Mouse (Mus musculus) liver, embryonic 15.5 days (tissue): ENCODE measurements around the gene Rnf181. TPM values are rescaled to one million over a fixed set of nuclear protein-coding genes. Genes with fewer than 3 reads are reported as not detected.

ENCODE experiments used
- ATAC-seq: fragments of 200-750 bp; cut with Nextera tagmentation; 2 replicates; pipeline ENCODE4 v1.8.0; 2017; ENCODE audit warnings: moderate number of reproducible peaks, mild to moderate bottlenecking, moderate library complexity; ENCODE audit not compliant: insufficient read depth
- H3K27ac ChIP-seq: fragments of 300-500 bp; sonication (generic); replicated peaks from 2 replicates; pipeline ENCODE4 v1.5.1; 2015; ENCODE audit warnings: mild to moderate bottlenecking, inconsistent platforms
- H3K27me3 ChIP-seq: fragments of 300-500 bp; sonication (generic); 2 replicates; pipeline ENCODE4 v1.6.1; 2015; ENCODE audit warnings: mild to moderate bottlenecking, inconsistent platforms
- H3K36me3 ChIP-seq: fragments of 300-500 bp; sonication (generic); replicated peaks from 2 replicates; pipeline ENCODE4 v1.6.1; 2015; ENCODE audit warnings: moderate library complexity, mild to moderate bottlenecking, inconsistent platforms
- H3K4me1 ChIP-seq: fragments of 300-500 bp; sonication (generic); replicated peaks from 2 replicates; pipeline ENCODE4 v1.6.1; 2015; ENCODE audit warnings: inconsistent platforms
- H3K4me2 ChIP-seq: fragments of 300-500 bp; sonication (generic); 2 replicates; pipeline ENCODE4 v1.6.1; 2015; ENCODE audit warnings: moderate library complexity, mild to moderate bottlenecking, inconsistent platforms
- H3K4me3 ChIP-seq: fragments of 300-500 bp; sonication (generic); replicated peaks from 2 replicates; pipeline ENCODE4 v1.5.1; 2015; ENCODE audit warnings: mild to moderate bottlenecking, inconsistent platforms
- H3K9ac ChIP-seq: fragments of 300-500 bp; sonication (generic); 2 replicates; pipeline ENCODE4 v1.6.1; 2015; ENCODE audit warnings: moderate library complexity, mild to moderate bottlenecking, inconsistent platforms
- H3K9me3 ChIP-seq: fragments of 300-500 bp; sonication (generic); replicated peaks from 2 replicates; pipeline ENCODE4 v1.6.1; 2016; ENCODE audit warnings: inconsistent platforms
- WGBS: fragments of 180-500 bp; shearing (Covaris S2); methylation state at CpG from one replicate; pipeline ENCODE4 v1.1.7; 2015; ENCODE audit warnings: mixed read lengths; ENCODE audit not compliant: insufficient replicate concordance; 5-methylcytosine and 5-hydroxymethylcytosine counted together
- polyA plus RNA-seq: library from polyadenylated mRNA; unstranded; fragments of >200 nt; fragmentation: Nextera tagmentation; extraction: Ambion mirVana; gene quantifications from 2 replicates; pipeline ENCODE4 v1.2.1, GENCODE M21; 2015

Rnf181 gene
- polyA plus RNA-seq, 1 experiment from 2014 or later, result 82.5 TPM

DNA sequence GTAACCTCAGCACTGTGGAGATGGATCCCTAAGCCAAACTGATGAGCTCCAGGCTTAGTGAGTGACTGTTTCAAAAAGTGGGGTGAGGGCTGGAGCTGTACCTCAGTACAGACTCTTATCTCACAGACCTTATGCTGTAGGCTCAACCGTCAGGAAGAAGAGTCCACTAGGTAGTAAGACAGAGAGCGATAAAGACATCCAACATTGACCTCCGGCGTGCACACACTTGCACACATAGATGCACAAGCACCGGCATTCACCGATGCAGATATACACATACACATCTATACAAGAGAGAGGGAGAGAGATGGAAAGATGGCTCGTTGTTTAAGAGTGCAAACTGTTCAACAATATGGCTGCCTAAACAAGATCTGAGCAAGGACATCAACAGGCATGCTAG is 17.2 kb upstream of the Rnf181 start:
- Histone ChIP-seq H3K27ac (peak overlapping the region; percentile 91), H3K9ac (peak overlapping the region; percentile 35; the same call in 1 of the 2 replicates)
- peak; percentile 81 for ATAC-seq

DNA sequence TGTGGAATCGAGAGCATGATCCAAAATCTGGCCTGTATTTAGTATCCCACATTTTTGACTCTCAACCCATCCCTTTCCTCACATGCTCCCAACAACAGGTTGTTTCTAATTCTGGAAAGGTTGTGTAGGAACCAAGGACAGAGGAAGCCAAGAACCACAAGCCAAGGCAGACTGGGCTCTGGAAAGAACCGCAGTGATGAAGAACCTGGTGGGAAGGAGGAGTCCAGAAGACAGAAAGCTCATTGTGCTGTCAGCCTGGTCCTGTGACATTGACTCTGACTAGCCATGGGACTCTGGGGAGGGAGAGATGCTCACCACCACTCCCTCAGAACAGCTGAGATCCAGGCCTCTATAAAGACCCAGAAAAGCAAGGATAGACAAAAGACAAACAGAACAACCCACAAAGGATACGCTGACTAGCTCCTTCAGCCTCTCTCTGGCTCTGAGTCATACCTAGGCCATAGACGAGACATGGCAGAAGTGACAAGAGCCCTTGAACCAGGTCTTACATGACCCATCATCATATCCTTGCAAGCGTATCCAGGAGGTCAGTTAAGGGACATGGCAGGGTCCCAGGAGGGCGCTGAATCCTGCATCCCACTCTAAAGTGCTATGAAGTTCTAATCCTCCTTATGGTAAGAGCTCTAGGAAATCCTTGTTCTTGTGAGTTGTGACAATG is 16.5 kb upstream of the Rnf181 start:
- Histone ChIP-seq H3K4me1 (peaks cover 90% of the 10 kb centered on the region), H3K27ac (peak overlapping the region; percentile 91), H3K9me3 (no peaks in the 10 kb centered on the region), H3K9ac (peak overlapping the region; percentile 35), H3K27me3 (no peaks in the 10 kb centered on the region), H3K36me3 (peaks cover 36% of the 10 kb centered on the region), H3K4me2 (peak overlapping the region; percentile 51), H3K4me3 (peak overlapping the region; percentile 9; the same call in 1 of the 2 replicates)
- WGBS, result 54% methylated on average over 6 of the region's 6 CpGs
- ATAC-seq, result no peak

More for the DNA sequence above, 17.2 kb upstream of the Rnf181 start:
- WGBS, result 22% methylated on average over 7 of the region's 7 CpGs
- peak overlapping the region; percentile 9; the same call in 1 of the 2 replicates for H3K4me3 ChIP-seq
- H3K36me3 ChIP-seq, result peaks cover 43% of the 10 kb centered on the region
- H3K4me2 ChIP-seq, result peak overlapping the region; percentile 51
- H3K4me1 ChIP-seq, result peaks cover 90% of the 10 kb centered on the region
- H3K27me3 ChIP-seq, result no peaks in the 10 kb centered on the region
- no peaks in the 10 kb centered on the region for H3K9me3 ChIP-seq

DNA sequence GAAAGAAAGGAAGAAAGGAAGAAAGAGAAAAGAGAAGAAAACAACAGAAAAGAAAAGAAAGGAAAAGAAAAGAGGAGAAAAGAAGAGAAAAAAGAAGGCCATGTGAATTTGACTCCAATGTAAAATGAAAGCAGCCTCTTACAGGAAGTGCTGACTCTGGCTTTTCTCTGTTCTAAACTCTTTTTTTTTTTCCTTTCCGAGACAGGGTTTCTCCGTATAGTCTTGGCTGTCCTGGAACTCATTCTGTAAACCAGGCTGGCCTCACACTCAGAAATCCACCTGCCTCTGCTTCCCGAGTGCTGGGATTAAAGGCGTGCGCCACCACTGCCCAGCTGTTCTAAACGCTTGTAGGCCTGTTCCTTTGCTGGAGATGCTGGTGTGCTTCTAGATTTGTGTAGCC is 15.7 kb upstream of the Rnf181 start:
- peak overlapping the region; percentile 35; the same call in 1 of the 2 replicates for H3K9ac ChIP-seq
- WGBS, result 63% methylated on average over 6 of the region's 6 CpGs
- no peak overlapping the region for H3K4me2 ChIP-seq
- H3K4me1 ChIP-seq, result peaks cover 89% of the 10 kb centered on the region
- no peaks in the 10 kb centered on the region for H3K9me3 ChIP-seq
- no peaks in the 10 kb centered on the region for H3K27me3 ChIP-seq
- H3K4me3 ChIP-seq, result no peak overlapping the region
- peaks cover 29% of the 10 kb centered on the region for H3K36me3 ChIP-seq
- no peak for ATAC-seq
- peak overlapping the region; percentile 91 for H3K27ac ChIP-seq

DNA sequence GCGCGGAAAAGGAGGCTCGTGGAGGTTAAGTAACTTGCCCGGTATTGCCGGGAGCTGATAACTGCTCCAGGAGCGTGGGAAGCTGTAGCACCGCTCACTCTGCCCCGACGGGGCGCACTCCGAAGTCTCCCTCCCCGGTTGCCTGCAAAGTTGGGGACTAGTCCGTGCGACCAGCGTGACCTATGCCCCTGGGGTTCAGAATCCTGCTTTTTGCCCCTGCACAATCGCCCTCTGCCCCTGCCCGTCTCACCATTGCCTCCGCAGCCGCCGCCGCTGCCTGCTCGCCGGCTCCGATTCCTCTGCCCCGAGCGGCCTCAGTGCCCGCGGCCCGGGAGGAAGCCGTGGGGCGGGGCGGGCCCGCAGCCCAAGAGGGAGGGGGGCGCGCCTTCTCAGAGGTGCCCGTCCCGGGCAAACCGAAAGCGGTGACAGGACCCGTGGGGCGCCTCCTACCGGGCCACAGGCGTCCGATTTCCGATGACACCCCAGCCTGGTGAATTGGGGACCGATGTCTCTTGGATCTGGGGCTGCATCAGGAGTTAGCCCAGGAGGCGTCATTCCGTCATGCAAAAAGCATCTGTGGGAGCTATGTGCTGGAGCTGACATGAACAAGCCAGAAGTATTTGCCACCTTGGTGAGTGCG is 13.5 kb upstream of the Rnf181 start, which contains the start of gene Vamp5:
TSS of gene Vamp5 (minus strand) at position 338 of the 640 bp plus-strand sequence.
- peak within 1 kb of the TSS; percentile 86 for H3K9ac ChIP-seq
- peak within 1 kb of the TSS; percentile 77 for H3K4me3 ChIP-seq
- WGBS, result under 1% methylated on average over 49 of the region's 49 CpGs
- H3K4me2 ChIP-seq, result peak within 1 kb of the TSS; percentile 73
- peaks cover 90% of the 10 kb centered on the region for H3K4me1 ChIP-seq
- H3K27me3 ChIP-seq, result no peaks in the 10 kb centered on the region
- H3K36me3 ChIP-seq, result peaks cover 10% of the 10 kb centered on the region
- H3K9me3 ChIP-seq, result no peaks in the 10 kb centered on the region
- H3K27ac ChIP-seq, result peak within 1 kb of the TSS; percentile 92
- peak; percentile 85 for ATAC-seq

DNA sequence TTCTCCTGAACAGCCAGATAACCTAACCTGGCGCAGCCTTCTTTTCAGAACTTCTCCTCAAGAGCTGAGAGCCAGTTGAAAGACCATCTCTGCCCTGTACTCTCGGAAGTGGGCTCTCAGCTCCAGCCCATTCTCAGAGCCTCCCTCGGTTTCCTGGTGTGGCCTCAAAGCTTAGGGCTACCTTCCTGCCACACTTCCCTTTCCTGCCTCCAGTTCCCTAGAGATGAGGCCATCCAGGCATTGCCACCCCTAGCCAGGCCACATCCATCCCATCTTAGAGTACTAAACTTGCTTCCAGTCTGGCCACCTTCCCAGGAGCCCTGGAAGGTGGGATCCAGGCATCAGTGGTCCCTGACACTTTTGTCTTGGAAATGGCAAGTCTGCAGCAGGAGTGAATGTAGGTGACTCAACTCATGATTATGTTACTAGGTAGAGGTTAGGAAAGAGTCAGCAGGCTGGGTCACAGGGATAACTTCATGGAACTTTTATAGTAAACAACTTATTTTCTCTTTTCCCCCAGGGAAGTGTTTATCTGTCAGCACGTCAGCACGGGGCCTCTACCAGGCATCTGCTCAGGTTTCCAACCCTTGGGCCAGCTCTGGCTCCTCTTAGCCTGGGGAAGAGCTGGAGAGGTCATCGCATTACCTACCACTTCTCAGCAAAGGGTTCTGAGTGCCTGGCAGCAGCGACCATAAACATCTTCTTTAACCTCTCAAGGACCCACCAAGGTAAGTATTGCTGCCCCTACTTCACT is 12.8 kb upstream of the Rnf181 start:
- Histone ChIP-seq H3K27ac (peak overlapping the region; percentile 92), H3K4me3 (peak overlapping the region; percentile 77), H3K9me3 (no peaks in the 10 kb centered on the region), H3K27me3 (no peaks in the 10 kb centered on the region), H3K36me3 (peaks cover 3% of the 10 kb centered on the region), H3K4me2 (peak overlapping the region; percentile 73), H3K4me1 (peaks cover 90% of the 10 kb centered on the region), H3K9ac (peak overlapping the region; percentile 86)
- WGBS, result 11% methylated on average over 7 of the region's 7 CpGs
- ATAC-seq, result peak; percentile 33

DNA sequence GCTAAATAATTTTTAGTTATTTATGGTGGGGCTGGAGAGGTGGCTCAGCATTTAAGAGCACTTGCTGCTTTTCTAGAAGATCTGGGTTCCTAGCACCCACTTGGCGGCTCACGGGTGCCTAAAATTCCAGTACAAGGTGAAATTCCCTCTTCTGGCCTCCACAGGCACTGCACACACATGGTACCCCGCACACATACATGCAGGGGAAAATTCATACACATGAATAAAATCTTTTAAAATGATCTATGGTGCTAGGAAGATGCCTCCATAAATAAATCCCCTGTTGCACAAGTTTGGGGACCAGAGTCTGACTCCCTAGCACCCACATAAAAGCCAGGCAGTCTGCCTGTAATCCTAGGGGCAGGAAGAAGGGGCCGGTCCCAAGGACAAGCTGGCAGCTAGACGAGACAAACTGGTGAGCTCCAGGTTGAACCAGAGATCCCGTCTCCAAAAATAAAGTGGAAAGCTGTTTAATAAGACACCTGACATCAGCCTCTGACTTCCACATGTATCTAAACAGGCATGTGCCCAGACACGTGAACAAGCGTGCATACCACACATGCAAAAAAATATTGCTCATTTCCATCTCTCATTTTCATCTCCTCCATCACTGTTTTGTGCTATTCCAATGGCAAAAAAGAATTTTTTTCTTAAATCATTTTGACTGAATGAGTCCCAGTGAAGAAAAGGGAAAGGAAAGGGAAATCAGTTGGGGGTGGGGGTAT is 11.9 kb upstream of the Rnf181 start:
- H3K4me1 ChIP-seq, result peaks cover 90% of the 10 kb centered on the region
- H3K4me2 ChIP-seq, result peak overlapping the region; percentile 73
- H3K36me3 ChIP-seq, result no peaks in the 10 kb centered on the region
- no peaks in the 10 kb centered on the region for H3K9me3 ChIP-seq
- H3K27ac ChIP-seq, result peak overlapping the region; percentile 92; the same call in 1 of the 2 replicates
- H3K4me3 ChIP-seq, result peak overlapping the region; percentile 77
- WGBS, result 50% methylated on average over 8 of the region's 8 CpGs
- H3K27me3 ChIP-seq, result no peaks in the 10 kb centered on the region
- peak overlapping the region; percentile 86 for H3K9ac ChIP-seq
- ATAC-seq, result no peak

DNA sequence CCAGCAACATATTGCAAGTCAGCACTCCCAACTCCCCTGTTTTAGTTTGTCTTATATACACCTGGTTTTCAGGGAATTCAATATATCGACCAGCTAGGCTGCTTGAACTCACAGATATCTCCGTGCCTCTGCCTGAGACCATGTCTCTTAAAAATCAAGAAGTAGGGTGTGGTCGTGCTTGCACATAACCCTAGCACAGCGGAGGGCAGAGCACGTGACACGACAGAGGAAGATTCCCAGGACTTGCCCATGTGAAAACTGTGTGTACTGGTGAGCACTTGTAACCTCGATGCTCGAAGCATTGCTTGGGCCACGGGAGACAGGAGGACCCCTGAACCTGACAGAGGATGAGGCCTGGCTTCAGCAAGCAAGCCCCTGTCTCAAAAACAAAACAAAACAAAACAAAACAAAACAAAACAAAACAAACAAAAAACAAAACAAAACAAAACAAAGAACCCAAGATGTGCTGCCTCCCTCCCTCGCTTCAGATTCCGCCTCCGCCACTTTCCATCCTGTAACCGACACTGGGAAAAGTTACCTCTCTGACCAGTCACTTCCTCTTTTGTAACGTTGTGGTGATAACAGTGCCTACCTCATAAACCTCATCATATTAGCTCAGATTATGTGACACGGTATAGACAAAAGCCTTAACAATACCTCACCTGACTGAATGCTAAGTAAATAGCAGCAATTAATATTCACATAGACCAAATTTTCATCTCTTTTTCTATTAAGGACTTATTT is 8.2 kb upstream of the Rnf181 start:
- H3K27me3 ChIP-seq, result no peaks in the 10 kb centered on the region
- peaks cover 95% of the 10 kb centered on the region for H3K4me1 ChIP-seq
- no peak overlapping the region for H3K9ac ChIP-seq
- peak; percentile 67 for ATAC-seq
- H3K27ac ChIP-seq, result 0 out of 2 replicates have a peak overlapping the region, but pooled peaks have one; percentile 60
- H3K4me3 ChIP-seq, result peak overlapping the region; percentile 22; the same call in 1 of the 2 replicates
- H3K9me3 ChIP-seq, result no peaks in the 10 kb centered on the region
- H3K4me2 ChIP-seq, result peak overlapping the region; percentile 59
- WGBS, result 24% methylated on average over 15 of the region's 15 CpGs
- H3K36me3 ChIP-seq, result no peaks in the 10 kb centered on the region

DNA sequence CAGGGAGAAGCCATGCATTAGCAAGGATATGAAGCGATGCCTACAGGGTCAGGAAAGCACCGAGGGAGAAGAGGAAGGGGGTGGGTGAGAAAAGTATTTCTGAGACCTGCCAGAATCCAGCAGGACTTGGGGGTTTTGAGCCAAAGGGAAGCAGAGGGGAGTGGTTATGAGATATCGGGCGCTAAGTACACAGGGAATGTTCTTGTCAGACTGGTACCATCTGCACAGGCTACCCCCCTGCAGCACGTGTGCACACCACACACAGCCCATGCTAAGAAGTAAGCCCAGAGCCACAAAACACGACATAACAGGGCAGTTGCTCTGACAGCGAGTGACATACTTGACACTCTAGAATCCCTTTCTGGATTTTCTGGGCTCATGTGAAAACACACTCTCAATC is 7.5 kb upstream of the Rnf181 start:
- Histone ChIP-seq H3K9ac (peak overlapping the region; percentile 28; the same call in 1 of the 2 replicates), H3K4me2 (no peak overlapping the region), H3K27me3 (no peaks in the 10 kb centered on the region), H3K36me3 (peaks cover 2% of the 10 kb centered on the region; the same call in 1 of the 2 replicates), H3K9me3 (no peaks in the 10 kb centered on the region), H3K4me3 (no peak overlapping the region), H3K27ac (peak overlapping the region; percentile 10; the same call in 1 of the 2 replicates), H3K4me1 (peaks cover 93% of the 10 kb centered on the region)
- 43% methylated on average over 7 of the region's 7 CpGs for WGBS
- no peak for ATAC-seq

DNA sequence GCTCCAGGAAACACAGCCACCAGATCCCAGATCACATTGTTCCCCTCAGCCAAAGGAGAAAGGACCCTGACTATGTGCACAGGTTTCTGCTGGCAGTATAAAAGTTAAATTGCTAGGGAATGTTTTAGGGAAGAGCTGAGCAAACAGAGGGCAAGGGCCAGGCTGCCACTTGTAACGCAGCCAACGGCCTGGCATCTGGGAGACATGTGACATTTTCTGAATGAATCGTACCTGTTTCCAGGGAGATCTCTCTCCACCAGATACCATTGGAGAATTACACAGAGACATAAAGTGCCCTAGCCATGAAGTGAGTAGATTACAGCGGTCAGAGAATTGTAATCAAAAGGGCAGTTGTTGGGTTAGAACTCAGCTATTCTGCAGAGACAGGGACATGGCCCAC is 6.4 kb upstream of the Rnf181 start:
- Histone ChIP-seq H3K27me3 (no peaks in the 10 kb centered on the region), H3K27ac (no peak overlapping the region), H3K9me3 (no peaks in the 10 kb centered on the region), H3K4me3 (no peak overlapping the region), H3K9ac (no peak overlapping the region), H3K4me1 (peaks cover 83% of the 10 kb centered on the region), H3K4me2 (no peak overlapping the region), H3K36me3 (peaks cover 12% of the 10 kb centered on the region)
- ATAC-seq, result no peak
- 81% methylated on average over 4 of the region's 4 CpGs for WGBS

DNA sequence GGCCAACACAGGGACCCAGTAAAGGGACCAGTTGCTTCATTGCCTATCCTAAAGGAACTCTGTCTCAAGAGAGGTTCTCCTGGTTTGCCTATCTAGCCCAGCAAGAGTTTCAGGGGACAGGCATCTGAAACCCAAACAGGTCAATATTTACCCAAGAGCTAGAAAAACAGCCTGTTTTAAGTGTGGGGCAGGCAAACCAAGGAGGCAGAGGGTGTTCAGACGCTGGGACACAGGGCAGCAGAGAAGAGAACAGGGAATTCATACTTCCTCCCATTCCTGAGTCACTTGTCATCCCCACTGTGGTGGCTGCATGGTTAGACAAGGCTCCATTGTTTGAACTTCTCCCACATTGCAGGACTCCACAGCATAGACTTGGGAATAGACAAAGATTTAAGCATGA is 4.8 kb upstream of the Rnf181 start:
- WGBS, result 34% methylated on average over 1 of the region's 1 CpGs
- H3K27ac ChIP-seq, result peak overlapping the region; percentile 26; the same call in 1 of the 2 replicates
- no peaks in the 10 kb centered on the region for H3K27me3 ChIP-seq
- no peak overlapping the region; the same call in 1 of the 2 replicates for H3K9ac ChIP-seq
- no peak for ATAC-seq
- H3K36me3 ChIP-seq, result peaks cover 12% of the 10 kb centered on the region
- peaks cover 69% of the 10 kb centered on the region for H3K4me1 ChIP-seq
- no peak overlapping the region for H3K4me3 ChIP-seq
- no peaks in the 10 kb centered on the region for H3K9me3 ChIP-seq
- no peak overlapping the region for H3K4me2 ChIP-seq
